Mouse (Mus musculus): Measurements from ENCODE around the gene 4930564D02Rik.

DNA sequence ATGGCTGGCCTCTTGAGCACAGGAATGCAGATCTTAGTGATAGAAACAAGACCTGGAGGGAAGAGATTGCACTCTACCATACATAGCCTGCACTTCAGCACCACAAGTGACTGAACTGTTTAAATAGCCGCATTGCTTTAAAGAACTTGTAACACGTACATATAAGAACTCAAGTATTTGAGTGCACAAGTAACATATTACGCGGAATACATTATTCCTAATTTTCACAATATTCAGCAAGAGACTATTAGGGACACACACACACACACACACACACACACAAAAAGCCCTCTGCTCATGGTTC lies 13.0 kb upstream of the 4930564D02Rik start:
- TF ChIP-seq CTCF (IDR thresholded peaks at IDR 0.05; ENCODE audit: control insufficient read depth, insufficient read depth, low read length), result no peak
- no peak for TF ChIP-seq POLR2A (IDR thresholded peaks at IDR 0.05; ENCODE audit: borderline replicate concordance, control insufficient read depth, low read depth, low read length)

Data from bone marrow, adult 2 months (tissue).